Mouse (Mus musculus): ENCODE measurements at regions not wholly inside any gene's neighbourhood (a gene's known extent, or its start where the extent isn't known, plus 50 kb on each side); places are given as distances from the start of the nearest gene placed in this dataset.

DNA sequence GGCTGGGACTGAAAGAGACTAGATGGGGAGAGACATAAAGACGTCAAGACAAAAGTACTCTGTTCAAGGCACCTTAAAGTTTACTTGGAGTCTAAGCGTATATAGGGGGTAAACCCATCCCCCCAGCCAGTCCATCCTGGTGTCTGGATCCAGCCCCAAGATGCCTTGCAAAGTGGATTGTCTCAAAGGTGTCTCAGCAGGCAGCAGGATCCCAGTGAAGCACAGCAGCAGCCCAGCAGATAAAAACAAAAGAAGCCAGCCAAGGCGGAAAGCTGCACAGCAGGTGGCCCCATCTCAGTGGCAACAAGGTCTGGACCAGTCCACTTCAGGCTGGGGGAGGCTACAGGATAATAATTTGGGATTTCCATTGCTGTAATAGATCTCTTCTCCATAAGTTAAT lies 72.0 kb upstream of the Col5a2 start:
- DNase-seq: no peak

DNA sequence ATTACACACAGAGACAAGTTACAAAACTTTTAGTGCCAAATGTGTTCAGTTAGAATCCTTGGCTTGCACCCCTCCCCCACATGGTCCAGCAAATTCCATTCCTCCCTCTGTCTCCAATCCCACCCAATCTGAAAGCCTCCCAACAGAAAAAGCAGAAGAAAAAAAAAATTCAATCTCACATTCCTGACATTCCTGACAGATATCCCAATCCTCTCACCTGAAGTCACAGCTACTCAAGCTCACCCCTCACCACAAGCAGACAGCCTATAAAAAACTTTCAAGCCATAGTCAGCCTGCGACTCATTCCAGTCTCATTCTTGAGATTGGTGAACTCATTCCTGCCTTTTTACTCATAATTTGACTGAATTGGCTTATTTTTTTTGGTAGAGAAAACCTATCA lies 77.4 kb upstream of the Col5a2 start:
- no peak for DNase-seq

DNA sequence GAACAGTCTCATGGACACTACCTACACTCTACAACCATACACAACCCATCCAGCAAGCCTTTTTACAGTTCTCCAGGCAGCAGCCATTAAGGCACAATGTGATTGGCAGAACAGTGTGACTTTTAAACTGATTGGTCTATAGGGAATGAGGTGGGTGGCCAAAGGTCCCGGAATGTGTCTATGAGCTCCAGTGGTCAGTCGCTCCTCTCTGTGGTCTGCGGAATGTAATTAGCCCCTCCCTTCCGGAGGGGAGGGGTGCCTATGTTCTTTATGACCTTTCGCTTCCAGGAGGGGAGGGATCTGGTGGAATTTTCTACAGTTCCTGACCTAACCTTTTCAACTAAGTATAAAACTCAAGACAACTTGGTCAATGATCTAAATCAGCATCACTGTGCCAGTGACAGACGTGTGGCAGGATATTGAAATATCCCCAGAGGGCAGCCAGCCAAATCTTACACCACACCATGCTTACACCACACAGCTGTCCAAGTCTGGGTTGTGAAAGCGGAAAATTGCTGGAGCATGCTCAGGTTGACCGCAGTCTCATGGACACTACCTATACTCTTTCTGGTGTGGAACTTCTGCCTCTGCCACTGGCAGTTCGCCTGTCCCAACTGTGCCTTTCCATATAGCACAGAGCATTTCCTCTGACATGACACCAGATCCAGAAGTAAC lies 84.4 kb upstream of the Col5a2 start:
- DNase-seq: peak; percentile 4

DNA sequence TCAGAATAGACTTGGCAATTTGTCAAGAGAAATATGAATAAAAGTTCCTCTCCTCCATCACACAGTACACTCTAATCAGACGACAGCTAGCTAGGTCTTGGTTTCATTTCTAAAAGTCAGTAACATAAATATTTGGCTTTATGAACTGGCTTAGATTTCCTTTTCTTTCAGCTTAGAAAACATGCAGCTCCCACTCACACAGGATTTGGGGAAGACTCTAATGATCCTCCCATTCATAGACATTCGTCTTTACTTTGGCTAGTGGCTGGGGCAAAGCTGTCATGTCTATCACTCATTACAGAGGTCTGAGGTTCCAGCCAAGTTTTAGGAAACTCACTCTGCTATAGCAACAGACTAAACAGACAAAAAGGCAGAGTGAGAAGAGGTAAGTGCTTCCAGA lies 94.2 kb upstream of the Col5a2 start:
- DNase-seq: no peak

DNA sequence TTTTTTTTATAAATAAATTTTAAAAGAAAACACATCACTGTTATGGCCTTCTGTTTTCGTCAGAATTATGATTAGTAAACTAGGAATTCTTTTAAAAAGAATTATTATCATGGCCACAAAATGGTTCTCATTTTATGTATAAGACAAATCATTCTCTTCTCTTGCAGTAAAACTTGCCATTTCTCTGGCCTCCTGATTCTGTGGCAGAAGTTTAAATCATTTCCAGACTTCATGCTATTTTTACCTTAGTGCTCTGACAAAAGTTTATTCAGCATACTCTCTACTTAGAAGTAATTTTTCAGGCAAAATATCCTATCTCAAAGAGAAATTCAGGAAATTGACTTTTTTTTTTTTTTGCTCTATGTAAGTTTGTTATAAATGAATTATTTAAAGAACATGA lies 96.3 kb upstream of the Col5a2 start:
- DNase-seq: no peak

DNA sequence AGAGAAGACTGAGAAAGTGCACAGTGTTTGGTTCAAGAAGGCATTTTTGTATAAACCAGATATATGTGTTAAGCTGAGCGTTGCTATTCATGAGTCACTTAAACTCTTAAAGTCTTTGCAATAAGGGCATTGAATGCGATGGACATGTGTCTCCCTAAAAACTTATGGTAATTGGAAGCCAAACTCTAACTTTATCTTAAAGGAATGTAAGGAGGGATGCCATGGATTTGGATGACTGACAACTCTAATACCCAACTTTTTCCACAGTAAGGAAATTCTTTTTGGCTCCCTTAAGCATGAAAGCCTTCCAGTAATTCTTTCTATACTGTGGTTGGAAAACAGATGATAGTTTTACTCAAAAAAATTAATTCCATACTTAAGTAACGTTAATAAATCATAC lies 96.9 kb upstream of the Col5a2 start:
- no peak for DNase-seq

DNA sequence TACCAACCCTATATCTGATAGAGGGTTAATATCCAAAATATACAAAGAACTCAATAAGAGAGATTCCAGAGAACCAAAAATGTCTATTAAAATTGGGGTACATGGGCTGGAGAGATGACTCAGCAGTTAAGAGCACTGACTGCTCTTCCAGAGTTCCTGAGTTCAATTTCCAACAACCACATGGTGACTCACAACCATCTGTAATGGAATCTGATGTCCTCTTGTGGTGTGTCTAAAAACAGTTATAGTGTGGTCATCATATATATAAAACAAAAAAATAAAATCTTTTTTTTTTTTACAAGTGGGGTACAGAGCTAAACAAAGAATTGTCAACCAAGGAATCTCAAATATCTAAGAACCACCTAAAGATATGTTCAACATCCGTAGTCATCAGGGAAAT lies 102.5 kb upstream of the Col5a2 start:
- no peak for DNase-seq

DNA sequence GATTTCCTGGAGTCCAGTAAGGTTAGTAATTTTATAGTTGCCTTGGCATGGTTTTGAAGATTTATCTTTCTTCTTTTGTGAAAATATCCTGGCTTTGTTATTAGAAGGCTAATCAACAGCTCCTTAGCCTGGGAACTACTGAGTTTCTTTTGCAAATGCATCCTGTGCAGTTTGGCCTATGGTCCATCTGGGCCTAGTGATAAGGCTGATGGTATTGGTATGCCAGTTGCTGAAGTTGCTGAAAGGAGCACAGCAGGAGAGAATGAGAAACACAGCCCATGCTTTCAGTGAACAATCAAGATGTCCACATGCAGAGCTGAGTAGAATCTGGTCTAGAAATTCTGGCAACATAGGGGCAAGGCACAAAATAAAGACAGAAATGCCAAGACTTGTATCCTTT lies 105.2 kb upstream of the Col5a2 start:
- no peak for DNase-seq

DNA sequence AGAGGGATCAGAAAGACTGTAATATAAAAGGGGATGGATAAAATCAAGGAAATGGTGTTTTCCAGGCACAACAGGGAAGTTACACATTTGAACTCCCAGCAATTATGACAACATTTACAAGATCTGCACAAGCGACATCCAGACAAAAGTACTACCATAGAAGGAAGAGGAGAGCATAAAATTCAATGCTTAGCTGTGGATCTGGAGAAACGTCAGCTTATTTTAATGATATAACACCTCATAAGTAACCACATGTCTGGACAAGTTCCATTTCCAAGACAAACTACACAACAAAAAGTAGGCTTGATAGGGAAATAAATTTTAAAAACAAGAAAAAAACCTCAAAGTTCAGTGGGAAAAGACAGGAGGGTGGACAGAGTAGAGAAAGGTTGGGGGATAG lies 115.9 kb upstream of the Col5a2 start:
- DNase-seq: no peak

DNA sequence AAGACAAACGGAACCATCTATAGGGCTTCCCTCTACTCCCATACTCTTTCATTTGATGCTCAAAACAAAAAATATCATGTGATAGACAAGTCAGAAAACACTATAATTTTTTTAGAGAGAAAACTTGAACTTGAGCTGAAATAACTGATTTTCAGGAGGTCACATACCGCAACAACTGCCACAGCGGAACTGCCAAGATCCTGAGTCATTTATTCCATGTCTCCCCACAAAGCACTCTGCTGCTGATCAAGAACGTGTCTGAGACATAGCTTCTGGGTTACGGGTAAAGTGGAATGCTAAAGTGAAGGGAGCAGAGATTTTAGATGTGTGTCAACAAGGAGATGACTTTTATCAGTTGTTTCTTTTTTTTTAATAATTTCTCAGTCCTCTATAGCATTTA lies 122.8 kb upstream of the Col5a2 start:
- DNase-seq: no peak

DNA sequence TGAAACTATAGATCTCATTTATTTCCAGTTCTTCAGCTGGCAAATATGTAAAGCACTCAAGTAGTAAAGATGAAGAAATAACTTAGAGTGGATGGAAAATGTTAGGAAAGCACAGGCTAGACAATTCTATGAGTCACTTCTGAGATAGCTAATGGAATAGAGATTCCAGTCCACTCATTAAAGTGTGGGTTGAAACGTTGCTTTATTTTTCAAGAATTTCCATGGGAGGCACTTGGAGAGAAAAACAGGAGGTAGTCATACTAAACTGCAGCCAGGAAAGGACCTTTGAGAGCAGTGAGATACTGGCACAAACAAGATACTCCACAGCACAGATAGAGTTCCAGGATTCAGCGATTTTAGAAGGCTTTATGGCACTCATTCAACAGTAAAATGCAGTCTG lies 123.7 kb upstream of the Col5a2 start:
- no peak for DNase-seq

DNA sequence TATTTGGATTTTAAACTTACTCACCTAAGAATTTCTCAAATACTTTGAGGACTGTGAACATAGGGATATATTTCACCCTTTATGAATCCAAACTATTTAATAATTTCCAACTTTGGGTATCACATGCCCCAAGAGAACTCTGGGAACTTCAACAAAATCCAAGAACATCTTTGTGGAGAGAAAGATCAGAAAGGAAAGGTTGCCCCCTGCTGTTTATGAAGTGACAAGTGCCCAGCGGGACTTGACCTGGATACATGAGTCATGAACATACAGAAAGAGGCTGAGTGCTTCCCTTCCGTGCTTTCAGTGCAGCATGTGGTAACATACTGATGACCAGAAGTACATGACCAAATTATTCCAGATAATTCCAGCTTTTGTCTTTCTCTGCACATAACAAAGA lies 124.8 kb upstream of the Col5a2 start:
- DNase-seq: peak; percentile 41

DNA sequence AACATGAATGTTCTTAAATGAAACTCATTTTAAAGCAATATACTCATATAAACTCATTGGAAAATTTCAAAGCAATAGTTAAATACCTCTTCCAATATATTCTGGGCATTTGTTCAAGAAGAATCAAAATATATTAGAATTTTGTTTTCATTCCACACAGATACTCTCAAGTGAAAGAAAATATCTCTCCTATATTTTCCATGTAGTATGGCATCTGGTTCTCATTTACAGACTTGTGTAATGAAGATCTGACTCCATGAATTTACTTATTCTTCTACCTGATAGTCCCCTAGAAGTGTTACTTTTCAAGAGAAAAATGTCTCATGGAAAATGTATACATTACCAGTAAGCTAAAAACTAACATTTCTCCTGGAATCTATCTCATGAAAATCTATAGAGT lies 144.2 kb upstream of the Col5a2 start:
- DNase-seq: no peak

DNA sequence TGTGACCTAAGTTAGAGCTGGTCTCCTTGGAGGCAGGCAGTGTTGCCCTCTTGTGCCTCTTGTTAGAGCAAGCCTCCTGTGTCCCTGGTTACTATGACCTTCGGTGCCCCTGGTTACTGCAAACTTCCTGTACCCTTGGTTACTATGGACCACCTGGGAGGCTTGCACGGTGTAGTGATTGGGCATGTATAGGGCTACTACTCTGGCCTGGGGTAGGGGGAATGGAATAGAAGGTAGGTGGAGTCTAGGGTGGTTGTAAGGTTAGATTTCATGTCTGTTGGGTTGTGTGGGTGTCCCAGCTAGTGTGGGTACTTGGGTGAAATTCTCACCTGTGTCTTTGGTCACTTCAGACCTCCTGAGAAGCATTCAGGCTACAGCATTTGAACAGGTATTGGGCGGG lies 141.7 kb upstream of the Wdr75 start:
- DNase-seq: no peak

DNA sequence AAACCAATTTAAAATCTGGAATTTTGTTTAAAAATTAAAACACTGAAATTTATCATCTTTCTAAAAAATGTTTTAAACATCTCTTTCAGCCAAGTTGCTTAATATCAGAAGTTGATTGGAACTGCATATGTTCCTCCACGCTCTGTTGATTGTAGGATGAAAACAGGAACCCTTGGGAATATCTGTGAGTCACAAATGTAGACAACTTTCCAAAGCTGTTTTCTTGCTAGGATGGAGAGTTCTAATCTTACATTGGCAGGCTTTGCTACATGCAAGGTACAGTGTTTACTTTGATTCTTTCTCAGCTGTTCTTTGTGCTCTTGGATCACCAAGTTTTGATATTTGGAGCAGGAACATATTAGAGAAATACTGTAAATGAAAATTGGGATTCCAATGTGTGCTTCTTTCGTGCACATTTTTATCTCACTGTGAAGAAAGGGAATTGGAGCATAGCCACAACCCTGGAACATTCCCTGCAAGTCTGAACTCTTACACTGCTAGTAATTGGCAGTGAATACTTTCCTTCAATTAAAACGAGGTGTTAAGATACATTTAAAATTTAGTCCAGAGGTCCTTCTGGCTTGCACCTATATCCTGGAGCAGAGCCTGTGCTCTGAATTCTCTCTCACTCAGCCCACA lies 131.0 kb upstream of the Wdr75 start:
- DNase-seq: no peak

DNA sequence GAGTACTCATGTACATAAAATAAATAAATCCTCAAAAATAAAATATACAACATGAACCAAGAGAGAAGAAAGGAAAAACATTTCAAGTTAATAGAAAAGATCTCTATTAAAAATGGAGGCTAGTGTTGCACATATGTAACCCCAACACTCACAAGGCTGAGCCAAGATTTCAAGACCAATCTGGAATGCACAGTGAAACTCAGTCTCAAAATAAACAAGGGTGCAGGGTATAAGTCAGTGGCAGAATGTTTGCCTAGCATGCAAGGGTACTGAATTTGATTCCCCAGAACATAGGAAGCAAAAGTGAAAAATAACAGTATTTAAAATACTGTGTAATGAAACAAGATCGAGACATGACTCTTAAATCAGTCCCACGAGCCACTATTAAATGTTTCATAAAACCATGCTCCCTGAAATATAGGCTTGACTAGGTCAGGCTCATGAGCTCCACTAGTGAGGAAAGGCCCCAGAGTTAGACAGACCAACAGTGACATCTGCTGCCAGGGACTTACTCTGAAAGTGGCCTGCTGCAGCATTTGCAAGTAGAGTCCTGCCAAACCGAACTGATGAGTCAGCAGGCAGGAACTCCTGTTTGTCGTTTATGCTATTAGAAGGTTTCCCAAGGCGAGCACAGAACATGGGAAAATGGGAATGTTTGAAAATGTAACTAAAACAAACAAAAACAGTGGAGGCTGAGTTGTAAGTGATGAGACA lies 122.4 kb upstream of the Wdr75 start:
- DNase-seq: peak; percentile 66

DNA sequence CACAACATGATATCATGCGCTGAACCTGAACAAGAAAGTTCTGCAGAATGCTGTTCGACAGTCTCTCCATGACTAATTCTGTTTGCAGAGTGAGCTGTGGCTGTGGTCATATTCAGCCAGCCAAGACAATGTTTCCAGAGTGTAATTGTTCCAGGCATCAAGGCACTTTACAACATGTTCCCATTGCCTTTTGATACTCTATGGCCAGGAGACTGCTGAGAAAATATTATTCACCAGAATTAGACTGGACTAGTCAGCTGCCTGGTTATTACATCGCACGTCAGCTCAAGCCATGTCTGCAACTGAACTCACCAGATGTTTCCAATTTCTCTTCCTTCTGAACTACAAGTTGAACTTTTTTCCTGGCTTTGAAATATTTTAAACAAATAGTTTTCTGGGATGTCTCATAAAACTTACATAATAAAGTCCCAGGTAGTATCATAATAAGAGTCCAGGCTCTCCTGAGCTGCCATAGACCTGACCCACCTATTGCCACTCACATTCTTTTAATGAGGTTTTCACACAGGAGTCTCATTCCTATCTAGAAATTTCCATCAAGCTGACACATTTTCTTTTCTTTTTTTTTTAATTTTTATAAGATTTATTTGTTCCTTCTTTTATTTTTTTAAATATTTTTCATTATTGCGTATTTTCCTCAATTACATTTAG lies 119.1 kb upstream of the Wdr75 start:
- no peak for DNase-seq

DNA sequence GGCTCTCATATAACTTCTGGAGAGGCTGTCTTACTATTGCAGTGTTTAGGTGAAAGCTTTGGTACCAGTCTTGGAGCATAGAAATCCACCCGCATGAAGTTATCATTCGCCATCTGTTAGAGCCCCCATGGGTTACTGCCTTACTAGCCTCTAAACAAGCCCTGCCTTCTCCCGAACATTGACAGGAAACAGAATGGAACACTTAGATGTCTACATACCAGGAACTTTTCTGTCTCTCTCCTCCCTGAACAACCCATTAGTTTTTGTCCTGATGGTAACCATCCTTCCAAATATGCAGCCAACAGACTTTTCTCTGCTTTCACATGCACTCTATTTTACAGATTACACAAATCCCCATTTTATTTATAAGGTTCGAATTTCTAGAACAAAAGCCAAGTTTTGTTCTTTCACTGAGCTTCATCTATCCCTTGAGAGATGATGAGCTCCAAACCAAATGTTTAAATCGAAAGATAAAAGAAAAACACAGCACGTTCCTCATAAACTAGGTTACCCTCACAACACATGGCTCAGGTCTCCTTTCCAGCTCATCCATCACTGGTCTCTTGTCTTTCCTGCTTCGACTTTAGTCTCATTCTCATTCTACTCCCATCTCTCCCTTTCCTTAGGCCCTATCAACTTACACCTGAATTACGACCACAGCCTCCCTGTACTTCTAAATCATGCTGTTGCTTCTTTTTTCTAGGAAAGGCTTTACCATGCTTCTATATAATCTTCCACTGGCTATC lies 114.8 kb upstream of the Wdr75 start:
- no peak for DNase-seq

DNA sequence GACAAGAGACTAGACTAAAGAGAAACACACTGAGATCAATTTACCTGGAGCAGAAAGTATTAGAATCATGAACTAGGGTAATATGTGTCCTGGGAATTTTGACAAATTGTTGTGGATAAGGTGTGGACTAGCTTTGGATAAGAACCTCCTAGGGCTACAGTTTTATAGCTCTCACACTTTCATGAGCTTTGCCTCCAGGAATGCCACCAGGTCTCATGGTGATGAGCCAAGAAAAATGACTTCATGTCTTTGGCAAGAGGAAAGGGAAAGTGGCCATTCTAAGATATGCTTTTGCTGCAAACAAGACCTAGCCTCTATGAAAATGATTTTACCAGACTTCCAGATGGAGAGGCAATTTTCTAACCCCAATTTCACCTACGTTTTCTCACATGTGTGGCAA lies 94.1 kb upstream of the Wdr75 start:
- DNase-seq: no peak

DNA sequence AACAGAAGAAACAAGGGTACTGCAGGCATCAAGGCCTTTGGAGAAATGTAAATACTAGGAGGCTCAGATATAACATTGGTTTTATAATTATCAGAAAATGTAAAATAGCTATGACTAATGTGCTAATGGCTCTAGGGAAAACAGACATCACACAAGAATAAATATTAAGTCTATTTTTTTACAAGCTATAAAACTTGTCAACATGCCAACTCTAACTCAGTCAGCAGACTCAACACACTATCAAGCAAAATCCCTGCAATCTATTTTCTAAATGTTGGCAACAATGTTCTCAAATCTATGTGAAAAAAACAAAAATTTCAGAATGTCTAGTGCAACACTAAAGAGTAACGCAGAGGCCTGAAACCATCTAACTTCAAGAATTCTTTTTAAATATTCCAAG lies 93.5 kb upstream of the Wdr75 start:
- DNase-seq: no peak

DNA sequence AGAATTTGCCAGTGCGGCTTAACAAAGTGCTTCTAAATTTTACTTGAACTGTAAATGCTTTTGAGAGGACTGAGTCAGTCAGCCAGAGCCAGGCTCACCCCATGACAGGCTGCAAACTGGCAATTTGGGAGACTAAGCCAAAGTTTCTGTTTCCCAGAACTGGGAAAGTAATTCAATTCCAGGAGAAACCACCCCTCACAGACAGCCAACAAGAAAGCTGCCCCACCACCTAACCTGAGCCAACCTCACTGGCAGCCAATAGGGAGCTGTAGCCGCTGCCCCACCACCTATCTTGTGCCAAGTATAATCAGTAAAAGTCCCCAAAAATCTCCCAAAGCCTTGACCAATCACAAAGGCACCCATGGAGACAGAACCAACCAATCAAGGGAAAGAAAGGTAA lies 71.6 kb upstream of the Wdr75 start:
- no peak for DNase-seq

DNA sequence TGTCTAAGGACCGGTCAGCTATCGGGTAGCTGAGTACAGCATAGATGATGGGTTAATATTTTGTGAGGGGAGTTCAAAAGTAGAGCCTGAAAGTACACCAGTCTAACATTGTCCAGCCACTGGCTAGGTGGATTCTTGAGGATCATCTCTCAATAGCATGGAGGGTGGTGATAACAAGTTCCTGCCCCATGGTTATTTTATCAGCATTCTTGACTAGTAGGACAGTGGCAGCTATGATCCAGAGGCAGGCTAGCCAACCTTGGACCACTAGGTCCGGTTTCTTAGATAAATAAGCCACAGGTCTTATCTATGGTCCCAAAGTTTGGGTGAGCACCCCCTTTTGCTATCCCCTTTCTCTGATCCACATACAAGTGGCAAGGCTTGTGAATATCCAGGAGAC lies 62.0 kb upstream of the Wdr75 start:
- no peak for DNase-seq

DNA sequence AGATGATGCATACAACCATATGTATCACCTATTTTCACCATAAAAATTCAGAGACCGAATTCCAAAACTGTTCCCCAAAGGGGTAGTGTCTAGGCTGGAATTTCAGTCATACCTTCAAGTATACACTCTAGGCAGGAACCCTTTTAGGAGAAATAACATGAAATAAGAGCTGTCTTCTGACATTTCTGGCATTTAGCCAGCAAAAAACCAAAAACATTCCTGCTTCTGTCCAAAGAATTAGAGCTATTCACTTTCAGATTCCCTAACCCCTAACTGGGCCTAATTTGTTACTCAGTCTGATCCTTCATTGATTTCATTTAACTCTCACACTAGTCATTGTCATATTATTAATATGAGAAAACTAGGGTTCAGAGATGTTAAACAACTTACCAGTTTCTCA lies 49.8 kb upstream of the Wdr75 start:
- DNase-seq: no peak
